ENCODE assay signal across 8 mouse cellular contexts in genomic region chr3:88057902-88058696, GRCm38 (mm10). TPM values are rescaled to one million over a fixed set of nuclear protein-coding genes. Genes with fewer than 3 reads are reported as not detected.
DNase-seq lines count a peak whose midpoint lies in the region; ATAC-seq lines count a peak whose summit lies in the region.

Gene Naxe (minus strand): TSS chr3:88058495.

- intact Hi-C loops in gastrocnemius, postnatal 14 days (cut with DNase I; ENCODE audit: low total_unique reads), result loop anchor here (10.0 kb wide), 1 partner anchor 113 kb away; the partner anchor contains the start of gene Crabp2
- intact Hi-C loops in left cerebral cortex, postnatal 10 days (cut with DNase I), result no loop called here

- DNase-seq in adrenal gland, adult (ENCODE audit: inconsistent age in 2 of 2, low spot score in 1 of 2), result peak; percentile 91 to 96
- DNase-seq in embryo, embryonic 10.5 days (ENCODE audit: low spot score), result peak; percentile 94
- DNase-seq in gastrocnemius, postnatal 14 days, result peak; percentile 87
- DNase-seq in left cerebral cortex, postnatal 10 days (ENCODE audit: extremely low spot score in 1 of 2, low spot score in 2 of 2), result peak; percentile 72 to 92
- DNase-seq in right cerebral cortex, postnatal 25 days, result peak; percentile 84
- peak; percentile 83 to 86 for DNase-seq in urinary bladder, postnatal 4 days (ENCODE audit: low spot score in 2 of 2)

- ATAC-seq in inflammation-experienced regulatory T-cells, adult 6 months, result peak; percentile 95
- ATAC-seq in megakaryocyte-erythroid progenitor cell, adult 5-6 weeks (replicated peaks; ENCODE audit: low FRiP score, low TSS enrichment, poor library complexity, severe bottlenecking), result peak; percentile 85

RNA-seq across cellular contexts. Expression of gene Naxe, which starts in this region (rescaled TPM):
- total RNA-seq in gastrocnemius, postnatal 14 days (2021), result 10 to 100 TPM; 47.1 to 47.4 TPM
- polyA plus RNA-seq in inflammation-experienced regulatory T-cells, adult 6 months (2017; shearing (Covaris generic)), result 10 to 100 TPM; 68.3 to 75.7 (median 70.3) TPM
- total RNA-seq in left cerebral cortex, postnatal 10 days (2021), result 10 to 100 TPM; 60.7 to 67.8 TPM
- total RNA-seq in megakaryocyte-erythroid progenitor cell, adult 5-6 weeks (2014; fragmentation: Nextera tagmentation), result 36.8 and 68.7 TPM in 2 replicates
- 21.8 and 25.8 TPM in 2 replicates for total RNA-seq in megakaryocyte-erythroid progenitor cell, adult 5-6 weeks (2017)

Comparison
In these comparisons a context has a peak if more than half of its experiments do, and no peak if none do; other contexts are left out.
1. Peak in every context shown above with its lines: DNase-seq and ATAC-seq.